Mouse (Mus musculus): Measurements from ENCODE around the gene Atp5k. TPM values are rescaled to one million over a fixed set of nuclear protein-coding genes. Genes with fewer than 3 reads are reported as not detected.

Gene Atp5k
- polyA plus RNA-seq (2016; fragmentation: Nextera tagmentation; extraction: Ambion mirVana), result 361 and 381 TPM in 2 replicates

GRCm38 (mm10) chr5:108433804-108434587 lies at the start of gene Atp5k:
Gene Atp5k (minus strand): TSS chr5:108434448.
- Histone ChIP-seq H3K27me3 (ENCODE audit: low read depth, poor library complexity, severe bottlenecking) (no peaks in the 10 kb centered on the region), H3K9me3 (replicated peaks) (no peaks in the 10 kb centered on the region), H3K4me1 (peaks cover 14% of the 10 kb centered on the region), H3K27ac (replicated peaks) (peak within 1 kb of the TSS; percentile 90), H3K4me3 (peak within 1 kb of the TSS; percentile 88), H3K36me3 (peaks cover 35% of the 10 kb centered on the region)
- peak; percentile 91 for DNase-seq (ENCODE audit: low spot score)
- WGBS, result 1% methylated on average over 42 of the region's 42 CpGs

GRCm38 (mm10) chr5:108483006-108483405 lies 48.8 kb upstream of the Atp5k start:
- Histone ChIP-seq H3K9me3 (replicated peaks) (no peaks in the 10 kb centered on the region), H3K4me1 (no peaks in the 10 kb centered on the region), H3K27ac (replicated peaks) (no peak overlapping the region), H3K36me3 (peaks cover 74% of the 10 kb centered on the region), H3K4me3 (no peak overlapping the region), H3K27me3 (ENCODE audit: low read depth, poor library complexity, severe bottlenecking) (no peaks in the 10 kb centered on the region)
- 95% methylated on average over 6 of the region's 6 CpGs for WGBS
- no peak for DNase-seq (ENCODE audit: low spot score)

DNA sequence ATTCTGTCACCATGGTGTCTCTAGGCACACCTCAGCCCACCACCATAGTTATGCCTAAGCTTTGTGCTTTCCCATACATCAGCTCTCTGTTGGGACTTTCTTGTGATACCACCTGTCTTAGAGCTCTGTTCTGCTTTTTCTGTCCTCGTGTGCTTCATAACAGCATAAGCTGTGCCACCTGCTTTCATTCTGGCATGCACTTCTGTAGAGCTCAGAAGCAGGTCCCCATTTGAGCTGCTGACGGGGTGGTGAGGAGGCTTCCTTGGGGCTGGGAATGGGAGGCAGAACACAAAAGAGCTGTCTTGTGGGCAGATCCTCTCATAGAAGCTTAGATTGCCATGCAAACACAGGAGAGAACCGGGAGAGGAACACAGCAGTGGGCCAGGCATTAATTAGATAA lies 41.7 kb upstream of the Atp5k start:
- 91% methylated on average over 3 of the region's 3 CpGs for WGBS
- DNase-seq (ENCODE audit: low spot score), result no peak
- Histone ChIP-seq H3K4me1 (no peaks in the 10 kb centered on the region), H3K27me3 (ENCODE audit: low read depth, poor library complexity, severe bottlenecking) (no peaks in the 10 kb centered on the region), H3K4me3 (no peak overlapping the region), H3K27ac (replicated peaks) (no peak overlapping the region), H3K9me3 (replicated peaks) (no peaks in the 10 kb centered on the region), H3K36me3 (peaks cover 92% of the 10 kb centered on the region)

DNA sequence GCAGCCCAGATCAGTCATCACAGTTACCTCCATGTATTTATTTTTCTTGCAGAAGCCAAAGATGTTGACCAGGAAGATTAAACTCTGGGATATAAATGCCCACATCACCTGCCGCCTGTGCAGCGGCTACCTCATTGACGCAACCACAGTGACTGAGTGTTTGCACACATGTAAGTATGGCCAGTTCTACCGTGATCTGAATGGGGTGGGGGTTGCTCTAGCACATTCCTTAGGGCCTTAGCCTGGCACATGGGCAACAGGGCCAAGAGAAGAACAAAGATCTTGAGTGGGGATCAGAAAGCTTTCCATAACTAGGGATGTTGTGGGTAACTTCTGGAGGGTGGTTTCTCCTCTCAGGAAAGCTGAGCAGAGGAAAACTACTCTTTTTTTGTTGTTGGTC lies 39.5 kb upstream of the Atp5k start:
- no peak for DNase-seq (ENCODE audit: low spot score)
- H3K4me3 ChIP-seq, result no peak overlapping the region
- WGBS, result 93% methylated on average over 4 of the region's 4 CpGs
- no peaks in the 10 kb centered on the region for H3K27me3 ChIP-seq (ENCODE audit: low read depth, poor library complexity, severe bottlenecking)
- H3K9me3 ChIP-seq (replicated peaks), result no peaks in the 10 kb centered on the region
- peaks cover 76% of the 10 kb centered on the region for H3K36me3 ChIP-seq
- H3K4me1 ChIP-seq, result no peaks in the 10 kb centered on the region
- H3K27ac ChIP-seq (replicated peaks), result no peak overlapping the region

DNA sequence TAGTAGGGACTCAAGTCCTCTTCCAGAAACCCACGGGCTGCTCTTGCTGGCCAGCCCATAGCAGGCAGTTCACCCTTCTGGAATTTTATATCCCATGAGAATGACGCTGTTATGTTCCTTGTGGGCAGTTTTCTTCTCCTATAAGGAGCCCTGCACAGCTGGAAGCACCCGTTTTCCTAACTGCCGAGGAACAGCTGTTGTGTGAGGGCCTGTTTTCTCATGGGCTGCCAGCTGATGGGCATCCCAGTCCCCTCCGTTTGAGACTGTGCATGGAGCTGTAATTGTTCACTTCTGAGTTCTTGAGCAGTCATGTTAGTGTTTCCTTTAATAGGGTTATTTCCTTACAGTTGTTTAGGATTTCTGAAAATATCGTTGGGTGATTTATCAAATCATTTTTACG lies 35.4 kb upstream of the Atp5k start:
- no peak overlapping the region for H3K4me3 ChIP-seq
- no peaks in the 10 kb centered on the region for H3K27me3 ChIP-seq (ENCODE audit: low read depth, poor library complexity, severe bottlenecking)
- H3K27ac ChIP-seq (replicated peaks), result no peak overlapping the region
- H3K9me3 ChIP-seq (replicated peaks), result no peaks in the 10 kb centered on the region
- peaks cover 56% of the 10 kb centered on the region for H3K36me3 ChIP-seq
- no peak for DNase-seq (ENCODE audit: low spot score)
- WGBS, result 85% methylated on average over 7 of the region's 7 CpGs
- no peaks in the 10 kb centered on the region for H3K4me1 ChIP-seq

DNA sequence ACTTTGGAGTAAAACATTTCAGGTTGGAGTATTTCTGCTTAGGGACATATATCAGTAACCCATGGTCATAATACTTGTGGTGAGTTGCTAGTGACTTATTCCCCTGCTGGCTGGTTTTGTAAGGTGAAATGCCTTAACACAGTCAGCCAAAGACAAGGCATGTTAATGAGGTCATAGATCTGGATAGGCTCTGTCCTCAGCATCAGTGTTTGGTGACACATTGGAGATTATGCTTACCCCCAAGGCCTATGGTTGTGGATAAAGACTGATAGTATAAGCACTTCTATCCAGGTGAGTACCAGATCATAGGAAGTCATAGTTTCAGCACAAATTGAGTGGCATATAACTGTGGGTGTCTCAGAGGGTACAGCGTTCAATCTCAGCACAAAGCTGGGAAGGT lies 32.4 kb upstream of the Atp5k start:
- Histone ChIP-seq H3K4me1 (peaks cover 27% of the 10 kb centered on the region), H3K27me3 (ENCODE audit: low read depth, poor library complexity, severe bottlenecking) (no peaks in the 10 kb centered on the region), H3K4me3 (no peak overlapping the region), H3K27ac (replicated peaks) (no peak overlapping the region), H3K9me3 (replicated peaks) (no peaks in the 10 kb centered on the region), H3K36me3 (peaks cover 26% of the 10 kb centered on the region)
- no peak for DNase-seq (ENCODE audit: low spot score)
- 97% methylated on average over 1 of the region's 1 CpGs for WGBS

DNA sequence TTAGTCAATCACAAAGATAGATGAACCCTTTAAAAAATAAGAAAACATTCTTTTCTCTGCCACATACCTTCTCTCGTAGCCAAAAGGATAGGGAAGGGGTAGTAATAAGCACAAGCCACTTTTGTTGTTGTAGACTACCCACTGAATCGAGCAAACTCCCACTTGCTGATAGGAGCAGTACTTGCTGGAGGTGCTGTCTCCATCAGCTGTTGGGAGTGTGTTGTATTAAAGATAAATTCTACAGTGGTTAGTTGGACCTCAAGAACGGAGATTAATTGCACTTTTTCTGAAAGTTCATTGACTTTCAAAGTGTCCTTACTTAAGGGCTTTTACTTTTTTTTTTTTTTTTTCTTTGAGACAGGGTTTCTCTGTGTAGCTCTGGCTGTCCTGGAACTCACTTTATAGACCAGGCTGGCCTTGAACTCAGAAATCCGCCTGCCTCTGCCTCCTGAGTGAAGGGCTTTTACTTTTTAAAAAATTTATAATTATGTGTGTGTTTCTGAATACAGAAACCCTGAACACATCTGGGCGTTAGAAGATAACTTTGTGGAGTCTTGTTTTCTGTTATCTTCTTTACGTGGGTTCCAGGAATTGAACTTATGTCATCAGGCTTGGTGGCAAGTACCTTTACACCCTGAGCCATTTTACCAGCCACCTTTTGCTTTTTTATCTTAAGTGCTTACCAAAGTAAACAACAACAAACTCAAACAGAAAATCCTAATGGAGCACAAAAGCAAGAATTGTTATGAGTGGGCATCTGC lies 31.1 kb upstream of the Atp5k start:
- Histone ChIP-seq H3K27ac (replicated peaks) (no peak overlapping the region), H3K9me3 (replicated peaks) (no peaks in the 10 kb centered on the region), H3K4me1 (peaks cover 32% of the 10 kb centered on the region), H3K4me3 (no peak overlapping the region), H3K36me3 (peaks cover 21% of the 10 kb centered on the region), H3K27me3 (ENCODE audit: low read depth, poor library complexity, severe bottlenecking) (no peaks in the 10 kb centered on the region)
- no peak for DNase-seq (ENCODE audit: low spot score)
- 93% methylated on average over 6 of the region's 6 CpGs for WGBS

- Histone ChIP-seq H3K36me3 (peaks cover 14% of the 10 kb centered on the region), H3K27ac (replicated peaks) (peak overlapping the region; percentile 99), H3K4me3 (peak overlapping the region; percentile 86), H3K9me3 (replicated peaks) (no peaks in the 10 kb centered on the region), H3K27me3 (ENCODE audit: low read depth, poor library complexity, severe bottlenecking) (peaks cover 25% of the 10 kb centered on the region), H3K4me1 (peaks cover 32% of the 10 kb centered on the region)
- WGBS, result 61% methylated on average over 4 of the region's 4 CpGs
- DNase-seq (ENCODE audit: low spot score), result no peak
Observed at GRCm38 (mm10) chr5:108462446-108462845, 28.2 kb upstream of the Atp5k start.

GRCm38 (mm10) chr5:108461082-108462065 lies 27.1 kb upstream of the Atp5k start, which contains the start of gene Pcgf3:
Gene Pcgf3 (plus strand): TSS chr5:108461232.
- Histone ChIP-seq H3K9me3 (replicated peaks) (no peaks in the 10 kb centered on the region), H3K36me3 (peaks cover 6% of the 10 kb centered on the region; the same call in 1 of the 2 replicates), H3K27ac (replicated peaks) (peak within 1 kb of the TSS; percentile 99), H3K27me3 (ENCODE audit: low read depth, poor library complexity, severe bottlenecking) (peaks cover 25% of the 10 kb centered on the region), H3K4me3 (peak within 1 kb of the TSS; percentile 86), H3K4me1 (peaks cover 32% of the 10 kb centered on the region)
- 2% methylated on average over 52 of the region's 62 CpGs for WGBS
- peak; percentile 97 for DNase-seq (ENCODE audit: low spot score)

GRCm38 (mm10) chr5:108460461-108460860 lies 26.2 kb upstream of the Atp5k start:
- DNase-seq (ENCODE audit: low spot score), result no peak
- Histone ChIP-seq H3K27me3 (ENCODE audit: low read depth, poor library complexity, severe bottlenecking) (peaks cover 25% of the 10 kb centered on the region), H3K36me3 (no peaks in the 10 kb centered on the region), H3K4me3 (peak overlapping the region; percentile 86), H3K4me1 (peaks cover 32% of the 10 kb centered on the region), H3K27ac (replicated peaks) (peak overlapping the region; percentile 99), H3K9me3 (replicated peaks) (no peaks in the 10 kb centered on the region)
- 47% methylated on average over 6 of the region's 6 CpGs for WGBS

DNA sequence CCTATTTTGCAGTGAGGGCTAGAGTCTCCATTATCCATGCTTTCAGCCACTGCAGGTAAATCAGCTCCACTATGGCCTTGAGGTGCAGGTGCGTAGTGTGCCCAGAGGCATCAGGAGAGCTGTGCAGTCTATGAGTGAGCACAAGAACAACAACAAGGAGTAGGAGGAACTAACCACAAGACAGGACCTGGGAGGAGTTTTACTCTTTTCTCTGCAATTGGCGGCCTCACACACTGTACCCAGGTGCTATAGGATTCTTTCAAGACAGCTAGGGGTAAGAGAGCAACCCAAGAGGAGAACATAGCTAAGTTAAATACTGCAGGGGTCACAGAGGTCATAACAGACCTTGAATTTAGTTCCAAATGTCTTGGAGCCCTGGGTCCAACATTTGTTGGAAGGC lies 24.5 kb upstream of the Atp5k start:
- 82% methylated on average over 2 of the region's 2 CpGs for WGBS
- Histone ChIP-seq H3K36me3 (no peaks in the 10 kb centered on the region), H3K27ac (replicated peaks) (no peak overlapping the region), H3K27me3 (ENCODE audit: low read depth, poor library complexity, severe bottlenecking) (peaks cover 25% of the 10 kb centered on the region), H3K4me3 (no peak overlapping the region), H3K4me1 (peaks cover 27% of the 10 kb centered on the region), H3K9me3 (replicated peaks) (no peaks in the 10 kb centered on the region)
- DNase-seq (ENCODE audit: low spot score), result no peak

DNA sequence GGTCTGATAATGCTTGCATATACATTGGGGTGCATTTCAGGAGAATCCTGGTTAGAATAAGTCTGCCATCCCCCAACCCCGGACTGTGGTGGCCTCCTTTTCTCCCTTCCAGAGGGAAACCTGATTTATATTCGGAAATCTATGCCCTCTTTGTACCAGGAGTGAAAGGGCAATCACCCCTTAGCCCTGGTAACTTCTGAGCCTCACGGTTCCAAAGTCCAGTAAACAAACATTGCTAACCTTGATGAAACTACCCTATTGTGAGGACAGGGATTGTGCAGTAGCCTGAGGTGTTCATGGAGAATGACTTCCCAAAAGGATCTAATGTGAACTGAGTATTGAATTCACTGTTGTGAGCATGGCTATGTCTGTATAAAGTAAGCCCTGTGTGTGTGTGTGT lies 19.8 kb upstream of the Atp5k start:
- WGBS, result 44% methylated on average over 3 of the region's 3 CpGs
- Histone ChIP-seq H3K27me3 (ENCODE audit: low read depth, poor library complexity, severe bottlenecking) (peaks cover 23% of the 10 kb centered on the region; the same call in 1 of the 2 replicates), H3K4me1 (peaks cover 10% of the 10 kb centered on the region), H3K9me3 (replicated peaks) (no peaks in the 10 kb centered on the region), H3K36me3 (no peaks in the 10 kb centered on the region), H3K4me3 (no peak overlapping the region), H3K27ac (replicated peaks) (no peak overlapping the region)
- DNase-seq (ENCODE audit: low spot score), result no peak
